Mouse (Mus musculus): Measurements from ENCODE around the gene Nicn1. TPM values are rescaled to one million over a fixed set of nuclear protein-coding genes. Genes with fewer than 3 reads are reported as not detected.
"Not testable (repeated sequence)": the region's sequence is repeated elsewhere in the genome, so short reads cannot be mapped to it uniquely, and the experiment has no call there.

Gene Nicn1
- polyA plus RNA-seq, 1 experiment from 2014 or later, result 54.9 TPM

- H3K4me2 ChIP-seq (replicated peaks), result peak overlapping the region; percentile 74
- no peaks in the 10 kb centered on the region for H3K27me3 ChIP-seq
- H3K9ac ChIP-seq, result peak overlapping the region; percentile 39; the same call in 1 of the 2 replicates
- no peaks in the 10 kb centered on the region for H3K9me3 ChIP-seq
- H3K27ac ChIP-seq, result peak overlapping the region; percentile 90
- peak overlapping the region; percentile 92 for H3K4me3 ChIP-seq
- peaks cover 13% of the 10 kb centered on the region for H3K4me1 ChIP-seq
- 10% methylated on average over 10 of the region's 10 CpGs for WGBS
- no peaks in the 10 kb centered on the region for H3K36me3 ChIP-seq
- peak; percentile 61 for ATAC-seq (ENCODE audit: insufficient number of reproducible peaks, insufficient read depth, low FRiP score, low TSS enrichment)
Measured at GRCm38 (mm10) chr9:108264191-108264921, 25.9 kb upstream of the Nicn1 start.

GRCm38 (mm10) chr9:108266261-108266935, 23.8 kb upstream of the Nicn1 start:
- ATAC-seq (ENCODE audit: insufficient number of reproducible peaks, insufficient read depth, low FRiP score, low TSS enrichment), result no peak
- H3K36me3 ChIP-seq, result no peaks in the 10 kb centered on the region
- H3K27ac ChIP-seq, result no peak overlapping the region
- 47% methylated on average over 10 of the region's 10 CpGs for WGBS
- no peak overlapping the region for H3K4me3 ChIP-seq
- no peaks in the 10 kb centered on the region for H3K9me3 ChIP-seq
- no peak overlapping the region for H3K4me2 ChIP-seq (replicated peaks)
- no peaks in the 10 kb centered on the region for H3K27me3 ChIP-seq
- H3K9ac ChIP-seq, result no peak overlapping the region
- peaks cover 14% of the 10 kb centered on the region for H3K4me1 ChIP-seq

DNA sequence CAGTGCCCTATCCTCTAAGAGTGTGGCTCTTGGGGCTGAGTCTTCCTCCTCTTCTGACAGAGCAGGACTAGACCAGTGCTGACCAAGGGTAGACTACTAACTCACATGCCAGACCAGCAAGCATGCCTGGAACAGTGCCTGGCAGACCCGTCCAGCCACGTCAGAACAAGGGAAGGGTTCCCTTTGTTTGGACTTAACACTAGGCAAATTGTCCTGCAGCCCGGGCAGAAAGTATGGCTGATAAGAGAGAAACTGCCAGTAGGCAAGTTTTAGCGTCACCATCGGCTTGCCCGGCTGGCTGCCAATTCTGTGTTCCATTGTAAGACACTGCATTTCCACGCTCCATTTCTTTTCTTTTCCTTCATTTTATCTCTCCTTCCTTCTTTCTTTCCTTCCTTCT, 22.5 kb upstream of the Nicn1 start:
- H3K27me3 ChIP-seq, result no peaks in the 10 kb centered on the region
- no peak for ATAC-seq (ENCODE audit: insufficient number of reproducible peaks, insufficient read depth, low FRiP score, low TSS enrichment)
- 79% methylated on average over 7 of the region's 7 CpGs for WGBS
- 0 out of 2 replicates have a peak, but pooled peaks cover 11% of the 10 kb centered on the region for H3K4me1 ChIP-seq
- no peak overlapping the region for H3K4me3 ChIP-seq
- no peaks in the 10 kb centered on the region for H3K36me3 ChIP-seq
- H3K9ac ChIP-seq, result no peak overlapping the region
- H3K9me3 ChIP-seq, result no peaks in the 10 kb centered on the region
- H3K27ac ChIP-seq, result no peak overlapping the region
- H3K4me2 ChIP-seq (replicated peaks), result no peak overlapping the region

DNA sequence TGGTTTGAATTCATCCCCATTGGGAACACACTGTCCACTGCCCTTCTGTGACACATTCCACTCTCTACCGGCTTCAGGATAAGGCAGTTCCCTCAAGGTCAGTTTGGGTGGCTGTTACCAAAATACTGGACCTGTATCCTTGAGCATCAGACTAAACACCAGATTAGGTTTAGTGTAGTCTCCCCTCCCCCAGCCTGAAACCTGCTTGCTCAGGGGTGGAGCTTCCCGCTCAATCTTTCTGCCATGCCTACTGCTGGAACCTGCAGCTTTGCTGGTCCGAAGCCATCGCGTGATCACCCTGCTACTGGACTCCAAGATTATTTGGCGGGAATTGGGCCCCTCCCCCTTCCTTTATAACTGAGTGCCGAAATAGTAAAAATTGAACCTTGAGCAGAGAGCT, 21.5 kb upstream of the Nicn1 start:
- H3K4me3 ChIP-seq; H3K4me2 ChIP-seq (replicated peaks); H3K36me3 ChIP-seq; ATAC-seq (ENCODE audit: insufficient number of reproducible peaks, insufficient read depth, low FRiP score, low TSS enrichment); H3K27ac ChIP-seq; H3K9me3 ChIP-seq; H3K9ac ChIP-seq; H3K27me3 ChIP-seq: not testable (repeated sequence)
- WGBS, result 77% methylated on average over 7 of the region's 7 CpGs
- H3K4me1 ChIP-seq, result 0 out of 2 replicates have a peak, but pooled peaks cover 10% of the 10 kb centered on the region

DNA sequence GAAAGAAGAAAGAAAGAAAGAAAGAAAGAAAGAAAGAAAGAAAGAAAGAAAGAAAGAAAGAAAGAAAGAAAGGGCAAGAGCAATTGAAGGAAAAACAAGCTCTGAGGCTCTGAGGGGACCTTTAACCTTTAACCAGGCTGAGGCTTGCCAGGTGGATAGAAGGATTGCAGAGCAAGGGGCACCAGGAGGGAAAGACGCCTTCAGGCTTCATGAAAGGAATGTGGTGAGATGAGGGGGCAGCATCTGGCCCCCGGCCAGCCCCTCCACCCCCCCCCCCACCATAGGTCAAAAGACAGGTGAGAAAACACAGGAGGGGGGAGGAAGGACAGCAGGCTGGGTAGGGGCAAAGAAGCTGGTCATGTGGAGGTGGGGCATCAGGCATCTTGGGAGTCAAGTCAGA, 18.3 kb upstream of the Nicn1 start:
- H3K4me2 ChIP-seq (replicated peaks), result no peak overlapping the region
- H3K9ac ChIP-seq, result no peak overlapping the region
- no peaks in the 10 kb centered on the region for H3K27me3 ChIP-seq
- 4% methylated on average over 2 of the region's 2 CpGs for WGBS
- H3K4me3 ChIP-seq, result no peak overlapping the region
- H3K27ac ChIP-seq, result no peak overlapping the region
- no peak for ATAC-seq (ENCODE audit: insufficient number of reproducible peaks, insufficient read depth, low FRiP score, low TSS enrichment)
- no peaks in the 10 kb centered on the region for H3K36me3 ChIP-seq
- 0 out of 2 replicates have a peak, but pooled peaks cover 15% of the 10 kb centered on the region for H3K4me1 ChIP-seq
- H3K9me3 ChIP-seq, result no peaks in the 10 kb centered on the region

- no peak for ATAC-seq (ENCODE audit: insufficient number of reproducible peaks, insufficient read depth, low FRiP score, low TSS enrichment)
- Histone ChIP-seq H3K4me2 (replicated peaks) (no peak overlapping the region), H3K4me3 (no peak overlapping the region), H3K9me3 (no peaks in the 10 kb centered on the region), H3K4me1 (0 out of 2 replicates have a peak, but pooled peaks cover 15% of the 10 kb centered on the region), H3K27ac (0 out of 2 replicates have a peak overlapping the region, but pooled peaks have one; percentile 23), H3K27me3 (no peaks in the 10 kb centered on the region), H3K36me3 (no peaks in the 10 kb centered on the region), H3K9ac (no peak overlapping the region)
- WGBS, result 63% methylated on average over 5 of the region's 5 CpGs
Measured at GRCm38 (mm10) chr9:108272691-108273090, 17.5 kb upstream of the Nicn1 start.

- no peak for ATAC-seq (ENCODE audit: insufficient number of reproducible peaks, insufficient read depth, low FRiP score, low TSS enrichment)
- no peak overlapping the region for H3K9ac ChIP-seq
- 0 out of 2 replicates have a peak, but pooled peaks cover 15% of the 10 kb centered on the region for H3K4me1 ChIP-seq
- no peaks in the 10 kb centered on the region for H3K27me3 ChIP-seq
- H3K4me3 ChIP-seq, result no peak overlapping the region
- 74% methylated on average over 4 of the region's 4 CpGs for WGBS
- H3K27ac ChIP-seq, result no peak overlapping the region
- H3K36me3 ChIP-seq, result no peaks in the 10 kb centered on the region
- H3K4me2 ChIP-seq (replicated peaks), result no peak overlapping the region
- no peaks in the 10 kb centered on the region for H3K9me3 ChIP-seq
Measured at GRCm38 (mm10) chr9:108273485-108273884, 16.7 kb upstream of the Nicn1 start.

DNA sequence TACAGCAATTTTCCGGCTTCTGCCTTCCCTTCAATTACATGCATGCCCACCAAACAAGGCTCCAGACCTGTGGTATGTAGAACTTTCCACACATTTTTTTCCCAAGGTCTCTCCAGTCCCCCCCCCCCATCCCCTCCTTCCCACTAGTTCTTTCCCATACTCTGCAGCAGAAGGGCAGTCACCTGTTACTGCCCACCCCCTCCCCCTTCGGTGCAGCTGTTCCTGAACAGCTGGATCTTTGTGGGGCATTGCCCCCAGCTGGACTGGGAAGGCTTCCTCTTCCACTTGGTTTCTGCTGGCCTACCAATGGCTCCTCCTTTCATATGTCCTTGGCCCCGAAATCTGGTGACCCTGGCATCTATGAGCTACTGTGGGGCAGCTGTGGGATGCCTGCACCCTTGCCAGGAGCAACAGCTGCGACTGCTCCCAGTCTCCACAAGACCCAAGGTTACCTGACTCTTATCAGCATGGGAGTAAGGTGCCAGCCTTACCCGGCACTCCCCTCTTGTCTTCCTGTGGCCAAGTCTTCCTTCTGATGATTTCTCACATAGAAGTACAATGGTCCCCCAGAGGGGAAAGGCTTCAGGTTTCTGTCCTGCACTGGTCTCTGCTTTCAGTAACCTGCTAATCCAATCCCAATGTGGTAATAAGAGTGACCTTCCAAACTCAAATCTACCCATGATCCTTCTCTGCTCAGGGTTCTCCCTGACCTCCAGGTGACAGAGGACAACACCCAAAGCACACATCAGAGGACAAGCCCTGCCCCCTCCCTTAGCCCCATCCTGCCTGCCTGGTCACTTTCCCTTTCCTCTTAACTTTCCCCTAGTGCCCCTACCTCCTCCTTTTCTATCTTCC, 15.5 kb upstream of the Nicn1 start:
- no peaks in the 10 kb centered on the region for H3K27me3 ChIP-seq
- no peak for ATAC-seq (ENCODE audit: insufficient number of reproducible peaks, insufficient read depth, low FRiP score, low TSS enrichment)
- H3K36me3 ChIP-seq, result no peaks in the 10 kb centered on the region
- H3K4me3 ChIP-seq, result no peak overlapping the region
- H3K4me1 ChIP-seq, result 0 out of 2 replicates have a peak, but pooled peaks cover 15% of the 10 kb centered on the region
- 80% methylated on average over 5 of the region's 5 CpGs for WGBS
- no peak overlapping the region for H3K27ac ChIP-seq
- no peaks in the 10 kb centered on the region for H3K9me3 ChIP-seq
- H3K9ac ChIP-seq, result no peak overlapping the region
- H3K4me2 ChIP-seq (replicated peaks), result no peak overlapping the region

- WGBS, result 59% methylated on average over 6 of the region's 6 CpGs
- H3K4me2 ChIP-seq (replicated peaks), result no peak overlapping the region
- H3K27me3 ChIP-seq, result no peaks in the 10 kb centered on the region
- no peaks in the 10 kb centered on the region for H3K36me3 ChIP-seq
- H3K27ac ChIP-seq, result no peak overlapping the region
- 0 out of 2 replicates have a peak, but pooled peaks cover 15% of the 10 kb centered on the region for H3K4me1 ChIP-seq
- no peak for ATAC-seq (ENCODE audit: insufficient number of reproducible peaks, insufficient read depth, low FRiP score, low TSS enrichment)
- no peaks in the 10 kb centered on the region for H3K9me3 ChIP-seq
- H3K9ac ChIP-seq, result no peak overlapping the region
- no peak overlapping the region for H3K4me3 ChIP-seq
Measured at GRCm38 (mm10) chr9:108275331-108275659, 14.9 kb upstream of the Nicn1 start.

DNA sequence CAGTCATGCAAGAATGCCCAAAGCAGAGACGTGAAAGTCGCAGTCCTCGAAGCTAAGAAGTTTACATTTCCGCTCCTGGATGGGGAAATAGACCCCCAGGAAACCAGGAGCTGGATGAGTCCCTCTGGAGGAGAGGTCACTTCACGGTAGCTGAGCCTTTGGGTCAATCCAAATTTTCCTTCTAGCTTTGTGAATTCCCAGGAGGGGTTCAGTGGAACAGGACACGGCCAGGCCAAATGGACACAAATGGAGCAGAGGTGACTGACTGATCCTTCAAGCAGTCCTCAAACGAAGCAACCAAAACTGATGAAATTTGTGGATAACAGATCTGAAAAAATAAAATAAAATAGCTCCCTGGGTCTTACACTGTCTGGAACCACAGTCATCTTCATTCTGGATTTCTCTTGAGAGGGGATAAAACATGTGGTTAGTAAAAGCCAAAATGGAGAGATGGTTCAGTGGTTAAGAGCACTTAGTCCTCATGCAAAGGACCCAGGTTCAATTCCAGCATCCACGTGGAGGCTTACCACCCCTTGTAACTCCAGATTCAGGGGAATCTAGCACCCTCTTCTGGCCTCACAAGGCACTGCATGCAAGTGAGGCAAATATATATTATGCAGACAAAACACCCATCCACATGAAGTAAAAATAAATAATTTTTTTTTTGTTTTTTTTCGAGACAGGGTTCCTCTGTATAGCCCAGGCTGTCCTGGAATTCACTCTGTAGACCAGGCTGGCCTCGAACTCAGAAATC, 11.4 kb upstream of the Nicn1 start:
- H3K36me3 ChIP-seq, result no peaks in the 10 kb centered on the region
- 0 out of 2 replicates have a peak, but pooled peaks cover 8% of the 10 kb centered on the region for H3K4me1 ChIP-seq
- no peaks in the 10 kb centered on the region for H3K9me3 ChIP-seq
- no peak overlapping the region for H3K4me2 ChIP-seq (replicated peaks)
- H3K4me3 ChIP-seq, result no peak overlapping the region
- no peaks in the 10 kb centered on the region for H3K27me3 ChIP-seq
- no peak for ATAC-seq (ENCODE audit: insufficient number of reproducible peaks, insufficient read depth, low FRiP score, low TSS enrichment)
- no peak overlapping the region for H3K27ac ChIP-seq
- WGBS, result 67% methylated on average over 10 of the region's 10 CpGs
- no peak overlapping the region for H3K9ac ChIP-seq
